Mouse (Mus musculus) testis, postnatal 10 days (tissue): ENCODE measurements around the gene Oscar.
"Not testable (repeated sequence)": the region's sequence is repeated elsewhere in the genome, so short reads cannot be mapped to it uniquely, and the experiment has no call there.

Experiments used
- DNase-seq: peaks from one replicate; pipeline ENCODE4 v3.0.0; 2021; ENCODE audit warnings: low spot score

Gene Oscar

DNA sequence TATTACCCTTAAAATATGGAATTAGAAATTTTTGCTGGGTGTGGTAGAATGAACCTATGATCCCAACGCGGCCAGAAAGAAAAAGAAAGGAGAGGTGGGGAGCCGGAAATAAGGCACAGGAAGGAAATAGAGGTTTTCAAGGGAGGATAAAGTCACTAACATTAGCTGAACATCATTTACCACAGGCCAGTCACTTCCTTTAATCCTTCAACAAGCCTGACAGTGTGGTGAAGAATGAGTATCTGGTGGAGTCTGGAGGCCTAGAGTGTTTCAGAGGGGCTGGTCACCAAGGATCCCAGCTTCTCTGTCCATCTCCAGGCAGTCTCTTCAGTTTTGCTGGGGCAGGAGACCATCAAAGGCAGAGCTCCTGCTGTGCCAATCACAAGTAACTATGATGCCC is 5.5 kb downstream of the Oscar start:
- no peak for DNase-seq

DNA sequence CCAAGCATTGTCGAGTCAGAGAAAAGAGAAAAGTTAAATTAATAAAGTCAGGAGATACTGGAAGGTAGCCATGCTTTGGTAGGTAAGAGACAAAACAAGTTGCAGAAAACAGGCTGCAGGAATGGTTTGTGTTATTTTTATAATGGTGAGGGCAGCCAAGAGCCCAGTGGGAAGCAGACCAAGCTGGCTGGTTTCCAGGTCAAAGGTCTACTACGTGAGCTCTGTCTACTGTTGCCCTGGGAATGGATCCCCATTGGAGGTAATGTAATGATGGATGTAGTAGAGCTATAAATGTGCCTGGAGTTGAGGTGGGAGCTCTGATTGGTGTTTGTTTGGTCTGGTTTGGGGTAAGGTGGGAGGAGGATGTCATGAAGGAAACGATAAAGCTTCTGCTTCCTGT is 6.9 kb downstream of the Oscar start:
- DNase-seq, result peak; percentile 70

DNA sequence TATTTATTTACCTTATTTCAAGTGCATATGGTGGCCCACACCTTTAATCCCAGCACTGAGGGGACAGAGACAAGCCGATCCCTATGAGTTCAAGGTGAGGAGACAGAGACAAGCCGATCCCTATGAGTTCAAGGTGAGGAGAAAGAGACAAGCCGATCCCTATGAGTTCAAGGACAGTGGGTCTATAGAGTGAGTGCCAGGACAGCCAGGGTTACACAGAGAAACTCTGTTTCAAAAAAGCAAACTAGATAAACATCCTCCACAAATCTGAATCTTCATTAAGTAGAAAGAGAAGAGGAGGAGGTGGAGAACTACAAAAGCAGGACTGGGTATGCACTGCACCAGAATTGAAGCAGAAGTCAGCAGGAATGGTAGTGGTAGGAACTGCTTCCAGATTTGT is 7.3 kb downstream of the Oscar start:
- DNase-seq, result no peak

DNA sequence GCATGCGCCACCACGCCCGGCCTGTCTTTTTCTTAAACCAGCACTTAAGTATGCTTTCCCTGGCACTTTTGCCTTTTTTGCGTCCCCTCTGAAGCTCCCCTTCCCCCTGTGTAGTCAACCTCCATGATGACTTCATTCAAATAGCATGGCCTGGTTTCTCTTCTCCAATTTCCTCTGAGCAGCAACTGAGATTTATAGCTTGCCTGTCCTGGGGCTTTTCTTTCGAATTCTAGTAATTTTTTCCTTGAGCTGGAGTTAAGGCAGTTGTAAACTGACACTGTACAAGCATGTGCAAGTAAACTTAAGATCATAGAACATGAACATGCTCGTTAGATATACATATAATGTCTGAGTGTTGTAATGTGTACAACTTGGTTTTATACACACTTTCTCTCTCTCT is 8.6 kb downstream of the Oscar start:
- no peak for DNase-seq

DNA sequence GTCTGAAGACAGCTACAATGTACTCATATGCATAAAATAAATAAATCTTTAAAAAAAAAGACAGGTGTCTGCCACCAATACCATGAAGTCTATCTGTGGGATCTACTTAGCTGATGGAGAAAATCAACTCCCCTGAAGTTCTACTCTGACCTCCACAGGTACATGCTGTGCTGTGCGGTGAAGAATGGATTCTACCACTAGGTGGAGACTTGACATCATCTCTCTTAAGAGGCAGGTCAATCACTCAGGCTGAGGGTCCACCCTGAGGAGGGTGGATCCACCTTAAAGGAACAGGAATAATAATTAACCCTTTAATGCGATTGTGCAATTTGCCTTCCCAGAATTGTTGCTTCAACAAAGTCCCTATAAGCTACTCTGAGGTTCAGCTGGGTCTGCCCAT is 9.2 kb downstream of the Oscar start:
- no peak for DNase-seq

DNA sequence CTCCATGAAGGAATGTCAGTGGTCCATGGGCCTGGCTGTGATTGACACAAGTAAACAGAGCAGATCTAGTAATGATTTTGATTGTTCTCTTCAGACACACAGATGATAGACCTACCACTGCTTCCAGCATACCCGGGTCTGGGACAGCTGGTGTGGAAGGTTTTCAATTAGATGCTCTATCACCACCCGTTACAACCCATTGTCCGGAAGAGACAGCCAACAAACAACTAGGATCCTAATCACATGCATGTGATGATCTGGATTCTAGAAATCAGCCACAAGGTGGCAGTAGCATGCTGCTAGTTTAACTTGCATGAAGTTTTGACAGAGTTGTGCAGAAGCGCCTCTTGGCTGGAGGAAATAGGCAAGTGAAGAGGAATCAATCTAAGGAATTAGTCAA is 14.8 kb downstream of the Oscar start:
- peak; percentile 73 for DNase-seq

DNA sequence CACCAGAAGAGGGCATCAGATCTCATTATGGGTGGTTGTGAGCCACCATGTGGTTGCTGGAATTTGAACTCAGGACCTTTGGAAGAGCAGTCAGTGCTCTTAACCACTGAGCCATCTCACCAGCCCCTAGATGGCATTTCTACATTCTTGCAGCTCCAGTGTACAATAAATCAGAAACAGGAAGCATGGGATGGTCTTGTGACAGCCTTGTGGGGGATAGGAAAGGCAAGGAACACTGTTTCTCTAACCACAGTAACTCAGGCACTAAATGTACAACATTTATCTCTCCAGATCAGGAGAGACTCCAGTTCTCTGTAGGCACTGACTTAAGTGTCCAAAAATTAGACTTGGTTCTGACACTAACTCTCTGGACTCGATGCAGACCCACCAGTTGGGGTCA is 18.2 kb downstream of the Oscar start:
- not testable (repeated sequence) for DNase-seq

DNA sequence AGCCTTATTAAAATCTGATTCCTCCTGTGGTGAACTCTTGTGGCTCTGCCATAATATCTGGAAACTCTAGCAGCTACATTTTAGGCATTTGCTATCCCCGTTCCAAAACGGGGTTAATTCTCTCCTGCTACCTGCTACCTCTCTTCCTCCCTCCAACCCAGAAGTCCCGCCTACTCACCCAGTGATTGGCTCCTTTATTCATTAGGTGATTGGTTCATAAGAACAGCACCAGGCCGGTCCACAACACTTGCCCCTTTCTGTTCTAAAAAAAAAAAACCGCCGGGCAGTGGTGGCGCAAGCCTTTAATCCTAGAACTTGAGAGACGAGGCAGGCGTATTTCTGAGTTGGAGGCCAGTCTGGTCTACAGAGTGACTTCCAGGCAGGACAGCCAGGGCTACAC is 20.8 kb downstream of the Oscar start:
- DNase-seq, result no peak

DNA sequence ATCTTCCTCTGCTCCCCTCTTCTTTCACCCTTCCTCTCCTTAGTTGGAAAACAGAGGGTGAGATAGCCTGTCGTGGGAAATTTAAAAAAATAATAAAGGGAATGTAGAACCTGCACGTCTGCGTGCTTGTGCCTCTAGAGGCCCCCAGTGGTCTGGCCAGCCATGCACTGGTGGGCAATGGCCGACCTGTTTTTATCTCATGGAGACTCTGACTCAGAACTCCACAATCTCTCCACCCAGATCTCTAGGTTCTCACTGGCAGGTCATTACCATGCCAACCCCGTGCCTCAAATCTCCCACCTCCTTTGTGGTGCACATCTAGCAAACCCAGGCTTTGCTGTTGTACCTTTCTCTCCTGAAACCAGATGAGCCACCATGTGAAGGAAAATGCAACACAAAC is 21.3 kb downstream of the Oscar start:
- DNase-seq, result no peak

DNA sequence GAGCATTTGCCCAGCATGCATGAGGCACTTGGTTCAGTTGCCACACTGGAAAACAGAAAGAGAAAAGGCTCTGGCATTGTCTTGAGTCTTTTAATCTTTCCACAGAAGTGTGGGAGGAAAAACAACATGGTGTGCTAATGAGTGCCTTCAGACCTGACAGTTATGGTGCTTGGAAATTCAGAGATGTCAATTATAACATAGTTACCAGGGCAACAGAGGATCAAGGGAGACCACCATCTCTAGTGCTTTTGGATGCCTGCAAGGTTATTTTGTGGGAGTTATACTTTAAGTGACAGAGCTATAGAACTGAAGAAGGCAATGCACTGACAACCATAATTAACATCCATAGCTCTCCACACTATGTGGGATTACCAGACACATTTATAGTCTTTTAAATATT is 22.1 kb downstream of the Oscar start:
- DNase-seq, result no peak

DNA sequence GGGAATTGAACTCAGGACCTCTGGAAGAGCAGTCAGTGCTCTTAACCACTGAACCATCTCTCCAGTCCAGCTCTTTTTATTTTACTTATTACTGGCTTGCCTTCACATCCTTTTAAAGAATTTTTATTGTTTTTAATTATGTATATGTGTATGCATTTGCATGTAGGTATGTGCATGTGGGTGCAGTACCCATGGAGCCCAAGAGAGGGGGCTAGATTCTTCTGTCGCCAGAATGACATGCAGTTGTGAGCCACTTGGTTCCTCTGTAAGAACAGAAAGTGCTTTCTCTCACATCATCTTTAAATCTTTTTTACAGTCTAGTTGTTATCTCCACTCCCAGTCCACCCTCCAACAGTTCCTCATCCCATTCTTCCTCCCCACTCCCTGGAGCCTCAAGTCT is 24.4 kb downstream of the Oscar start:
- DNase-seq, result no peak

DNA sequence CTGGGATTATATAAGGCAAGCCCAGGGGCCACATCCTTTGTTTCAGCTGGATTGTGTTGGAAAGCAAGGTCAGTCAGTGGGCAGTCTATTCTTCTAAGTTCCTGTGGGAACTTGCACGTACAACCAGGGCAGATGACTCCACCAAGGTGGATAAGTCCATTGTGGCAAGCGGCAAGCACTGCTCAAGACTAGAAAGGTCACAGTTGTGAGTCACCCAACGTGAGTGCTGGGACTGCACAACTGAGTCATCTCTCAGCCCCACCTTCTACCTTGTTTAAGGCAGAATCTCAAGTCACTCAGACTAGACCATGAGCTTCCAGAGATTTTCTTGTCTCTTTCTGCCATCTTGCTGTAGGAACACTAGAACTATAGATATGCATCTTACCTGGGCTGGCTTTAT is 25.4 kb downstream of the Oscar start:
- DNase-seq, result no peak

DNA sequence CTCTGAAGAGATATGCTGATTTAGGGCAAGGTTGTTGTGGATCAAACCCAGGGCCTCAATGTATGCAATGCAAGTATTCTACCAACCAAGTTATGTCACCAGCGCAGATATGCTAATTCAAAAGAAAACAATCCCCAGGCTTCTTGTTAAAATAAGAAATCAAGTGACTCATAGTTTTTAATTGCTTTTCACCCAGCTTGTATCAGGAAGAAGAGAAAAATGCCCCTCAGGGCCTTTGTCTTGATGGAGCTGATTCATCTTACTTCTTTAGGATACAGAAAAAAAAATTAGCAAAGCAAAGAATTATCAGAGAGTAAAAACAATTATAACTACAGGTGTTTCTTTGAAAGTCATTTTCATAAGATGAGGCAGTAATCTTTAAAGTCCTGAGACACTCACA is 28.7 kb downstream of the Oscar start:
- no peak for DNase-seq

DNA sequence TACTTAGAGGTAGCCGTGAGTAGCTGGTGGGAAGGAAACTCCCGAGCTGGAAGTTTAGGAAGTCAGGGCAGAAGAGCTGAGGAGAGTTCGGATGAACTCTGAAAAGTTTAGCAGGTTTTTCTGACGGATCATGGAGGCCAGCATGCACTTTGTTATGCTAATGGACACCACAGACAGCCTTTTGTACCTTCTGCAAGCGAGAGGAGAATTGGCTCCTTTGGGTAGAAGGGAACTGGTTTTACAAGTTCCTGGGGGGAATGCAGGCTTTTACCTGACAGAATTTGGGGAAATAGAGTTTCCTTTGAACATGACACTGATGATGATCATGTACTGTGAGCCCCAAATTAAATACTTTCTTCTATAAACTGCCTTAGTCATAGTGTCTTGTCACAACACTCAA is 29.7 kb downstream of the Oscar start:
- no peak for DNase-seq

DNA sequence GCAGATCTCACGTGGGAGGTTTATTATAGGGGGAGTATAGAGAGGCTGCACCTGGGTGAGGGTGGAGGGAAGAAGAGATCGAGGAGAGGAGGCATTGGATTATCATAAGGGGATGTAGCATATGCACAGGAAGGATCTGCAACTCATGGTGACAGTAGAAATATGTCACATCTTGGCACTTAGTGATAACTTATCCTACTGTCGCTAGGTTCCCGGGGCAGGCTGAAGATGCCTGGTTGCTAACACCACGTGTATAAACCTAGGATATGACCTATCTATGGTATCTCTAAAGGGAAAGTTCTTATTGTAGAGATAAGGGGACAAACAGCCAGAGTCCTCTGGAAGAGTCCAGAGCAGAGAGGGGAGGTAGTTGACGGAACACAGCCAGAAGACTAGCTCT is 30.2 kb downstream of the Oscar start:
- no peak for DNase-seq

DNA sequence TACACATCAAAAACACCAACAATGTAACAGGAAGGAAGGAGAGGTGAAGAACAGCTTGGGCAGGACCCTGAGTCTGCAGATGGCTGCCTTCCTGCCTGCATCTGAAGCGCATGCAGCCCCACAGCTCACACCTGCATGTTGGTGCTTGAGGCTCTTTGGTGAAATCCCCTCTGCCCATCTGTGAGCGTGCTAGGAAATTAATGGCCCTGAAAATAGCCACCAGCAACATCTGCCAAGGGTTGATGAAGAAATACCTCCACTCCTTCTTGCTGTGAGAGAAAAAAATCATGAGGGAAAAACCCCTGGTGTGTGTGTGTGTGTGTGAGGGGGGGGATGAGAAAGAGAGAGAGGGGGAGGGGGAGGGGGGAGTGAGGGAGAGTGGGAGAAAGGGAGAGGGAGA is 35.9 kb downstream of the Oscar start:
- DNase-seq, result no peak

DNA sequence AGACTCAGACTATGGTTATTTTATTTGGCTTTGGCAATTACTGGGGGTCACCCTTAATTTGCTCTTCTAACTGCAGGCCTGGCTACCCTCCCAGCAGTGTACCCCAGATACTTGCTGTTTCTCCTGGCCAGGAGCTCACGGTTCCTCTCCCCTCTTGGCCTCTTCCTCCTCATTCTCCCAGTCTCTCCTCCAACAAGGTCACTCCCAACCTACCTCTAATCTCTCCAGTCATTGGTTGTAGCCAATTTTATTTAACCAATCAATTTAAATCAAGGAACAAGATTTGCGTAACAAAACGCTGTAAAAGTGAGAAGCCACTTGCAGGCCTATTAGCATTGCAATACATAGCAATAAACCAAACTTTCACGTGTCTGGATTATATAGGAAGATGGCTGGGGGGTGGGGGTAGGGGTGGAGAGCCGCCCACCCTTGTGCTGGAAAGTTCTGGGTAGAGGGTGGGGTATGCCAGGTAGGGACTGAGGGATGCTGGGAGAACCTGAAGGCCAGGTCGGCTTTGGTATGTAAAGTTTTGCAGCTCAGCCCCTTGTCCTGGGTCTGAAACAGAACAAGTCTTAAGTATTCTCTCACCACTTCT is 36.9 kb downstream of the Oscar start:
- DNase-seq, result no peak

DNA sequence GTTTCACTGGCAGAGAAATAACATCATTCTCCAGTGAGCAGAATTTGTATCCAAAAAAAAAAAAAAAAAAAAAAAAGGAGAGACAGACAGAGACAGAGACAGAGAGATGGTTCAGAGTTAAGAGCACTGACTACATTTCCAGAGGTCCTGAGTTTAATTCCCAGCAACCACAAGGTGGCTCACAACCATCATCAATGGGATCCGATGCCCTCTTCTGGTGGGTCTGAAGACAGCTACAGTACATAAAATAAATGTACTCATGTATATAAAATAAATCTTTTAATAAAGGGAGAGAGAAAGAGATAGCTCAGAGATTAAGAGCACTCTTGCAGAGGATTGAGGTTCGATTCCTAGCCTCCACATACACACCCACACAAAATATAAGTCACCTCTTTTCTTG is 37.8 kb downstream of the Oscar start:
- no peak for DNase-seq

DNA sequence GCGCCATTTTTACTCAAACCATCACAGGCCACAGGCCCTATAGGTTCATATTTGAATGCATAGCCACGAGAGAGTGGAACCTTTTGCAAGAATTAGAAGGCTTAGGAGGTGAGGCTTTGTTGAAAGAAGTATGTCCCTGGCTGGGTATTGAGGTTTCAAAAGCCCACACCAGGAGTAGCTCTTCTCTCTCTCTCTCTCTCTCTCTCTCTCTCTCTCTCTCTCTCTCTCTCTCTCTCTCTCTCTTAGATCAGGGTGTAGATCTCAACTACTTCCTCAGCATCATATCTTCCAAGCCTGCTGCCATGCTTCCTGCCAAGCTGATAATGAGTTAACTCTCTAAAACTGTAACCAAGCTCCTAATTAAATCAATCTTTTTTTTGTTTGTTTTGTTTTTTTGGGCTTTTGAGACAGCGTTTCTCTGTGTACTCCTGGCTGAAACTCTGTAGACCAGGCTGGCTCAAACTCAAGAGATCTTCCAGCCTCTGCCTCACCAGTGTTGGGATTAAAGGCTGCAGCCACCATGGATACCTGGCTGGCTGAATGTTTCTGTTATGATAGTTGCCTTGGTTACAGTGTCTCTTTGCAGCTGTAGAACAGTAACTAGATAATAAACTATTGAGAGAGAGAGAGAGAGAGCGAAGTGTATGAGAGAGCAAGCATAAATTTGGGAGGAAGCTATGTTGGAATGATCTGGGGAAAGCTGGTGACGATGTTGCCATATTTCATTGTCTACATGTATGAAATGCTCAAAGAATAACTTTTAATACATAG is 39.4 kb downstream of the Oscar start:
- DNase-seq, result no peak

DNA sequence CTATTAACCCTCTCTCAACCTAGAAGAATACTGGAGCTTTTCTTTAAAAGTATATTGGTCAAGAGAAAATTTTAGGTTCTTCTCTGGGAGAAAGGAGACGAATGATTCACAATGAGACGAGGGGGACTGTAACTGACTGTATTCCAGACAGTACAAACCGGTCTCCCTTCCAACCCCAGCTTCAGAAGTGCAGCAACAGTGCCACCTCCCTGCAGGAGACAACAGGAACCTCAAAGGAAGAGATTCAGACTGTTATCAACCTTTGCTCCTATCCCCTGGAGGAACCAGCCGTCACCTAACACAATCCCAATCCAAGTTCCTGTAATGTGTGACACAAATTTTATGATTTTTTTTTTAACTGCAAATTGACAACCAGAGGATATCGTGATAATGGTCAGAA is 41.7 kb downstream of the Oscar start:
- no peak for DNase-seq

DNA sequence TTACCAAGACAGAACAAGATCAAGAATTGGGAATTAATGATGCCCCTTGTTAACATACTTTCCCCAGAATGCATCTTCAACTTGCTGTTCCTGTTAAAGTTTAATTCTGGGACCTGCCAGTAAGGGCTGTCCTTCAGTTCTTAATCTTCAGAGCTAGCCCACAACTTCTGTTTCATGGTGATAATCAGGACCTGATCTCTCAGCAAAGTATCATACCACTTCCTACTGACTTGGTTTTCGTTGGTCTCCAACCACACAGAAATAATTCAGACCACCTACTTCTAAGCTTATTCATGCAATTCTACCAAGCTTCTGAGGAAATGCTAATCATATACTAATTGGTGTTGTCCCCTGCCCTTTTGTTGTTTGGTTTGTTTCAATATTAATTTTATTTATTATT is 44.1 kb downstream of the Oscar start:
- no peak for DNase-seq

DNA sequence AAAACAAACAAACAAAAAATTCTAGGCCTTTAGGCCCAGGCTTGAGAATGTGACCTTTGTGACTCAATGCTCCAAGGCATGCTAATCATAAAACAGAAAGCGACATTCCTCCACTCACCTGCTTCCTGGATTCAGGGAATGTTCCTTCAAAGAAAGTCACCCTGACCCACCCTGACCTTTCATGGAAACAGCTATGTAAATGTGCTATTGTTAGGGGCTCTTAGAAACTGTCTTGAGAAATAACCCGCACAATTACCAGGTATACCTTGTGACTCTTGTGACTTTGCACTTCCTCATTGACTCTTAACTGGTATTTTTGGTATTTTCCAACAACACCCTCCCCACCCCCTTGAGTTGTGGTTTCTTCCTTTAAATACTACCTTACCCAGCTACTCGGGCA is 45.4 kb downstream of the Oscar start:
- DNase-seq, result not testable (repeated sequence)

DNA sequence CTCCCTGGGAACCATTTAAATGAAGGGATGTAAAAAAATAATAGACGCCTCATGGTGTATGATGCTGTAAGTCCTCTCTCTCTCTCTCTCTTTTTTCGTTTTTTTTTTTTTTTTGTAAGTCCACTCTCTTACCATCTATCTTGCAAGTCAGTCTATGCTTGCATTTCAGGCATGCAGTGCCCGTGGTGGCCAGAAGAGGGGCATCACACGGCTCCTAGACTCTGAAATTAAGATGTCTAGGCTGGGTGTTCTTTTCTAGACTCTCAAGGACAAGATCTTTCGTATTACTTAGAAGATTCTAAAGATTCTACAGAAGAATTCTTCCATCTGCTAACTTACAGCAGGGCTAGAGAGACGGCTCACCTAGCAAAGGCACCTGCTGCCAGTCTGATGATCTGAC is 46.2 kb downstream of the Oscar start:
- no peak for DNase-seq

DNA sequence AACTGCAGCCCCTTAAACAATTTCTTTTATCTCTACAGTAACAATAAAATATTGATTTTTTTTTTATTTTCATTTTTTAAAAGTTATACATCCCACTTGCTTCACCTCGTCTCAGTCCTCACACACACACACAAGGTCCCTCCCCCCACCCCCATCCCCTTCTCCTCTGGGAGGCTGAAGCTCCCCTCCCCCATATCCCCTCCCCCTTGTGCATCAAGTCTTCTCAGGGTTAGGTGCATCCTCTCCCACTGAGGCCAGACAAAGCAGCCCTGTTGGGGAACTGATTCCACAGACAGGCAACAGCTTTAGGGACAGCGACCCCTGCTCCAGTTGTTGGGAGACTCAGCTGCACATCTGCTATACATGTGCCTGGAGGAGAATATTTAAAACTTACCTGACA is 48.6 kb downstream of the Oscar start:
- DNase-seq, result no peak
